Mouse (Mus musculus) hindbrain, embryonic 12.5 days (tissue): ENCODE data around the gene Adcy4. TPM values are rescaled to one million over a fixed set of nuclear protein-coding genes. Genes with fewer than 3 reads are reported as not detected.
A peak's percentile ranks its signal among the peaks of the same experiment; 100 is the strongest.

Experiments
- ATAC-seq: fragments of 200-750 bp; cut with Nextera tagmentation; 2 replicates; pipeline ENCODE4 v1.8.0; 2017; ENCODE audit warnings: moderate TSS enrichment; ENCODE audit not compliant: low FRiP score
- H3K27ac ChIP-seq: fragments of 300-500 bp; sonication (generic); 2 replicates; pipeline ENCODE4 v1.5.1; 2016; ENCODE audit warnings: mild to moderate bottlenecking
- H3K27me3 ChIP-seq: fragments of 300-500 bp; sonication (generic); 2 replicates; pipeline ENCODE4 v1.6.1; 2016; ENCODE audit warnings: mild to moderate bottlenecking
- H3K36me3 ChIP-seq: fragments of 300-500 bp; sonication (generic); 2 replicates; pipeline ENCODE4 v1.6.1; 2016; ENCODE audit warnings: mild to moderate bottlenecking
- H3K4me1 ChIP-seq: fragments of 300-500 bp; sonication (generic); 2 replicates; pipeline ENCODE4 v1.6.1; 2016
- H3K4me2 ChIP-seq: fragments of 300-500 bp; sonication (generic); replicated peaks from 2 replicates; pipeline ENCODE4 v1.6.1; 2016; ENCODE audit warnings: mild to moderate bottlenecking
- H3K4me3 ChIP-seq: fragments of 300-500 bp; sonication (generic); 2 replicates; pipeline ENCODE4 v1.5.1; 2016; ENCODE audit warnings: mild to moderate bottlenecking
- H3K9ac ChIP-seq: fragments of 300-500 bp; sonication (generic); 2 replicates; pipeline ENCODE4 v1.6.1; 2016; ENCODE audit warnings: mild to moderate bottlenecking, moderate library complexity
- H3K9me3 ChIP-seq: fragments of 300-500 bp; sonication (generic); replicated peaks from 2 replicates; pipeline ENCODE4 v1.6.1; 2016; ENCODE audit warnings: mild to moderate bottlenecking
- WGBS: fragments of 180-500 bp; shearing (Covaris S2); methylation state at CpG from one replicate; pipeline ENCODE4 v1.1.7; 2016; 5-methylcytosine and 5-hydroxymethylcytosine counted together
- polyA plus RNA-seq: library from polyadenylated mRNA; unstranded; fragments of >200 nt; fragmentation: Nextera tagmentation; extraction: Ambion mirVana; gene quantifications from 2 replicates; pipeline ENCODE4 v1.2.1, GENCODE M21; 2016

Gene Adcy4
- 15.7 and 19.5 TPM in 2 replicates for polyA plus RNA-seq

GRCm38 (mm10) chr14:55783958-55784235, at the start of gene Adcy4:
Gene Adcy4 (minus strand): TSS chr14:55784095.
- Histone ChIP-seq H3K9me3 (no peaks in the 10 kb centered on the region), H3K4me1 (peaks cover 18% of the 10 kb centered on the region), H3K4me2 (peak within 1 kb of the TSS; percentile 45), H3K27me3 (peaks cover 80% of the 10 kb centered on the region), H3K9ac (peak within 1 kb of the TSS; percentile 41), H3K4me3 (peak within 1 kb of the TSS; percentile 34), H3K36me3 (no peaks in the 10 kb centered on the region), H3K27ac (peak within 1 kb of the TSS; percentile 12; the same call in 1 of the 2 replicates)
- ATAC-seq = no peak
- WGBS = 3% methylated on average over 13 of the region's 13 CpGs

DNA sequence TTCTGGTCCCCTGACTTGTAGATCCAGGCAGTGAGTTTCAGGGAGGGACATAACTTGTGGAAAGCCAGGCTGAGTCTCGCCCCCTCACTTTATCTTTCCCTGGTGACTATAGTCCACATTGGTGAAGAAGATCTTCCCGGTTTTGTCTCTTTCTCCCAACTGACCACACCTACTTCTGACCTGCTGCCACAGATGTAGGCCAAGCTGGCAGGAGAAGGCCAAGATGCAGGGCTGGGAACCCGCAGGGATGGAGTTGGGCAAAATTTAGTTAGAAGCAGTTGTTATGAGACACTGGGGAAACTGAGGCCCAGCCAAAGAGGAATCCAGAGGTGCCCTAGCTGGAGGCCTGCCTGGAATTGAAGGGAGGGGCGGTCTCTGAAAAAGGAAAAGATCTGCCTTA, 49.2 kb upstream of the Adcy4 start:
- Histone ChIP-seq H3K9ac (no peak overlapping the region), H3K4me1 (peaks cover 14% of the 10 kb centered on the region), H3K9me3 (no peaks in the 10 kb centered on the region), H3K27ac (no peak overlapping the region), H3K36me3 (0 out of 2 replicates have a peak, but pooled peaks cover 7% of the 10 kb centered on the region), H3K4me3 (no peak overlapping the region), H3K4me2 (no peak overlapping the region), H3K27me3 (no peaks in the 10 kb centered on the region)
- no peak for ATAC-seq
- 83% methylated on average over 4 of the region's 4 CpGs for WGBS

DNA sequence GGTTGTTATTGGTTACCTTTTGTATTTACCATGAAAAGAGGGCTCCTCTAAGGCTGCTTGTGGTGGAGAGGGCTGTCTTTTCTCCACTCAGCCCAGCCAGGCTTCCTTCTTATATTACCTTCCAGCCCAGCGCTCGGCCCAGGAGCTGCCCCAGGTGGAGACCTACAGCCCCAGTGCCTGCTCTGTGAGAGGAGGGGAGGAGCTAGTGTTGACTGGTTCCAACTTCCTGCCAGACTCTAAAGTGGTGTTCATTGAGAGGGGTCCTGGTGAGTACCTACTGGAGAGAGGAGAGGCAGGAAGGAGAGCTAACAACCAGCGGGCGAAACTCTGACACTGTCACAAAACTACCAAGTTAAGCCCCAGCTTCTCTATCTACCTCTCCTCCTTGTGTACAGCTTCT, 46.4 kb upstream of the Adcy4 start:
- Histone ChIP-seq H3K4me3 (no peak overlapping the region), H3K36me3 (0 out of 2 replicates have a peak, but pooled peaks cover 7% of the 10 kb centered on the region), H3K4me1 (peaks cover 31% of the 10 kb centered on the region), H3K27ac (no peak overlapping the region), H3K9me3 (no peaks in the 10 kb centered on the region), H3K4me2 (no peak overlapping the region), H3K9ac (no peak overlapping the region), H3K27me3 (peaks cover 12% of the 10 kb centered on the region)
- 77% methylated on average over 4 of the region's 4 CpGs for WGBS
- no peak for ATAC-seq

DNA sequence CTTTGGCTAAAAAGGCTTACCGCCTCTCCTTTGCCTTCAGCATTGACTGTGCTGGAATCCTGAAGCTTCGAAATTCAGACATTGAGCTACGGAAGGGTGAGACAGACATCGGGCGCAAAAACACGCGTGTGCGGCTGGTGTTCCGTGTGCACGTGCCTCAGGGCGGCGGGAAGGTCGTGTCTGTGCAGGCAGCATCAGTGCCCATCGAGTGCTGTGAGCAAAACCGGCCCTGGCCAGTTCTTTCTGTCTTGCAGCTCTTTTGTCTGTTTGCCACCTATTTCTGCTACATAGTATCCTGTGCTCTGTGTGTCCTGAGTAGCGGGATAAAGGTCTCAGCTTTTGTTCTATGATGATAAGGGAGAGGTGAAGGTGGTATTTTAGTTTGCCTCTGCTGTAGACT, 46.0 kb upstream of the Adcy4 start:
- Histone ChIP-seq H3K4me3 (no peak overlapping the region), H3K36me3 (0 out of 2 replicates have a peak, but pooled peaks cover 7% of the 10 kb centered on the region), H3K27me3 (peaks cover 16% of the 10 kb centered on the region), H3K4me2 (no peak overlapping the region), H3K9ac (no peak overlapping the region), H3K27ac (no peak overlapping the region), H3K4me1 (peaks cover 36% of the 10 kb centered on the region), H3K9me3 (no peaks in the 10 kb centered on the region)
- WGBS = 94% methylated on average over 16 of the region's 16 CpGs
- ATAC-seq = no peak

DNA sequence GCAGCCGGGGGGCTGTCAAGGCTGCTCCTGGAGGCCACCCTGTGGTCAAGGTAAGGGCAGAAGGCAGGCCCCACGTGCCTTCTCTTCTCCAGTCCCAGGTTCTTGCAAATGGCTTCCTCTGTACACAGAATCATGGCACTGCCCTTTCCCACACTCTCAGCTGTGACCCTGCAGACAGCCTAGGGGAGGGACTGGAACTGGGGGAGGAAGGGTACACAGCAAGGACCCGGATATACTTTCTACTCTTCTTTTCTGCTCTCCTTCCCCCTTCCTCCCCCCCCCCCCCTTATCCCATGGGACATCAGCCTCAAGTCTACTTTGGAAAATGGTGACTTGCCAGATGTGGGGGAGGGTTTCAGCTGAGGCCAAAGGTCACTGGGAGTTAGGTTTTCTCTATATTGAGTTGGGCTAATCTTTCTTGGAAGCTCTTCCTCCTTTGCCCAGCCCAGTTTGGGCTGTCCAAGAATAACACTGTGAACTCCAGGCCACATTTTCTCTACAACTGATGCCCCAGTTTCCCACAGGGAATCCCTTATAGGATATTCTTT, 44.9 kb upstream of the Adcy4 start:
- H3K4me1 ChIP-seq = peaks cover 43% of the 10 kb centered on the region
- H3K27me3 ChIP-seq = peaks cover 18% of the 10 kb centered on the region
- no peak overlapping the region for H3K4me2 ChIP-seq
- no peak for ATAC-seq
- 0 out of 2 replicates have a peak, but pooled peaks cover 7% of the 10 kb centered on the region for H3K36me3 ChIP-seq
- no peak overlapping the region for H3K4me3 ChIP-seq
- WGBS = 44% methylated on average over 3 of the region's 3 CpGs
- no peaks in the 10 kb centered on the region for H3K9me3 ChIP-seq
- no peak overlapping the region for H3K9ac ChIP-seq
- H3K27ac ChIP-seq = no peak overlapping the region

DNA sequence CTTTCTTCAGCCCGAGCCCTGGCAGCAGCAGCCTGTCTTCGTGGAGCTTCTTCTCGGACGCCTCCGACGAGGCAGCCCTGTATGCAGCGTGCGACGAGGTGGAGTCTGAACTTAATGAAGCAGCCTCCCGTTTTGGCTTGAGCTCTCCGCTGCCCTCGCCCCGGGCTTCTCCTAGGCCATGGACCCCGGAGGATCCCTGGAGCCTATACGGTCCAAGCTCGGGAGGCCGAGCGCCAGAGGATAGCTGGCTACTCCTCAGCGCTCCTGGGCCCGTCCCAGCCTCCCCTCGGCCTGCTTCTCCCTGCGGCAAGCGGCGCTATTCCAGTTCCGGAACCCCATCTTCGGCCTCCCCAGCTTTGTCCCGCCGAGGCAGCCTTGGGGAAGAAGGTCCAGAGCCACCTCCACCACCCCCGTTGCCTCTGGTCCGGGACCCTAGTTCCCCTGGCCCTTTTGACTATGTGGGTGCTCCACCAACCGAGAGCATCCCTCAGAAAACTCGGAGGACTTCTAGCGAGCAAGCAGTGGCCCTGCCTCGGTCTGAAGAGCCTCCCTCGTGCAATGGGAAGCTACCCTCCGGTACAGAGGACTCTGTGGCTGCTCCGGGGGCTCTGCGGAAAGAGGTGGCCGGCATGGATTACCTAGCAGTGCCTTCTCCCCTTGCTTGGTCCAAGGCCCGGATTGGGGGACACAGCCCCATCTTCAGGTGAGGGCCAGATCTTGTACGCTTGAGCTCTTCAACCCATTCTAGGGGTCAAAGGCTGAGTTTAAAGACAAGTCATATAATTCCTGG, 42.9 kb upstream of the Adcy4 start:
- peak overlapping the region; percentile 62 for H3K4me3 ChIP-seq
- WGBS = 7% methylated on average over 41 of the region's 41 CpGs
- H3K4me1 ChIP-seq = peaks cover 50% of the 10 kb centered on the region
- peak overlapping the region; percentile 91 for H3K4me2 ChIP-seq
- H3K27me3 ChIP-seq = peaks cover 18% of the 10 kb centered on the region
- no peak for ATAC-seq
- no peak overlapping the region for H3K27ac ChIP-seq
- H3K9me3 ChIP-seq = no peaks in the 10 kb centered on the region
- H3K36me3 ChIP-seq = 0 out of 2 replicates have a peak, but pooled peaks cover 7% of the 10 kb centered on the region
- peak overlapping the region; percentile 76 for H3K9ac ChIP-seq

GRCm38 (mm10) chr14:55826142-55826541, 42.2 kb upstream of the Adcy4 start:
- Histone ChIP-seq H3K36me3 (0 out of 2 replicates have a peak, but pooled peaks cover 6% of the 10 kb centered on the region), H3K4me3 (peak overlapping the region; percentile 62), H3K9ac (peak overlapping the region; percentile 76), H3K9me3 (no peaks in the 10 kb centered on the region), H3K27me3 (peaks cover 18% of the 10 kb centered on the region), H3K4me1 (peaks cover 50% of the 10 kb centered on the region), H3K4me2 (peak overlapping the region; percentile 91), H3K27ac (no peak overlapping the region; the same call in 1 of the 2 replicates)
- ATAC-seq = no peak
- WGBS = 3% methylated on average over 15 of the region's 15 CpGs

- Histone ChIP-seq H3K27me3 (peaks cover 18% of the 10 kb centered on the region), H3K36me3 (0 out of 2 replicates have a peak, but pooled peaks cover 3% of the 10 kb centered on the region), H3K9ac (peak overlapping the region; percentile 76), H3K4me1 (peaks cover 50% of the 10 kb centered on the region), H3K4me2 (peak overlapping the region; percentile 91), H3K9me3 (no peaks in the 10 kb centered on the region), H3K27ac (peak overlapping the region; percentile 83), H3K4me3 (peak overlapping the region; percentile 62)
- ATAC-seq = no peak
- WGBS = under 1% methylated on average over 20 of the region's 37 CpGs
These were observed 41.5 kb upstream of the Adcy4 start for GRCm38 (mm10) chr14:55825216-55826051.

DNA sequence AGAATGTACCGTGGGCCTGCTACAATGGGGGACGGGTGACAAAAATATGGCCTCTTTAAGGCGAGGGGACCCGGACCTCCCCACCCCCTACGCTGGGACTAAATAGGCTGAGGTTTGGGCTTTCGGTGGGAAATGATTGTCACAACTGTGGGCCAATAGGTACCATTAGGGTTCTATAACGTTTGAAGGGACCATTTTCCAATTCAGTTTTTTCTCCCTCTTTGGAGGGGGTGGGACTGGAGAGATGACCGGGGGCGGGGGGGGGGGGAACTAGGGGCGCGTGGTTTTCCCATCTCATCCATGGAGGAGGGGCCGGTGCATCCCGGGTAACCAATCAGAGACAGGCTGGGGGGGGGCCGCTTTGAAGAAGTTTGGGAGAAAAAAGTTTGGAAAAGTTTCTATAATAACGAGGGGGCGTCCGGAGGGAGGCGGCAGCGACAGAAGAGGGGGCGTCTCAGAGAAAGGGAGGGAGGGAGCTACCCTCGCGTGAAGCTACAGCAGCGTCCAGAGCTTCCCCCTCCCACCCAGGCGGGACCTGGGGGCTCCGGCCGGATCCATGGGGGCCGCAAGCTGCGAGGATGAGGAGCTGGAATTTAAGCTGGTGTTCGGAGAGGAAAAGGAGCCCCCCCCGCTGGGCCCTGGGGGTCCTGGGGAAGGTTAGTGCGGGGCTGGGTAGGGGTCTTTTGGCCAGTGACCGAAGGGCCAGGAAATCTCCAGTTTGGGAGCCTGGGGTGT, 40.8 kb upstream of the Adcy4 start:
- Histone ChIP-seq H3K27ac (peak overlapping the region; percentile 92), H3K4me1 (peaks cover 50% of the 10 kb centered on the region)

GRCm38 (mm10) chr14:55824001-55824480, 40.1 kb upstream of the Adcy4 start:
- ATAC-seq = peak; percentile 32; the same call in 1 of the 2 replicates
- Histone ChIP-seq H3K36me3 (no peaks in the 10 kb centered on the region), H3K27ac (peak overlapping the region; percentile 92), H3K27me3 (peaks cover 18% of the 10 kb centered on the region), H3K9me3 (no peaks in the 10 kb centered on the region), H3K9ac (peak overlapping the region; percentile 77), H3K4me2 (peak overlapping the region; percentile 91), H3K4me3 (peak overlapping the region; percentile 62), H3K4me1 (peaks cover 45% of the 10 kb centered on the region)
- WGBS = under 1% methylated on average over 10 of the region's 10 CpGs

More for the DNA sequence above, 40.8 kb upstream of the Adcy4 start:
- H3K4me2 ChIP-seq = peak overlapping the region; percentile 91
- ATAC-seq = peak; percentile 15; the same call in 1 of the 2 replicates
- H3K36me3 ChIP-seq = no peaks in the 10 kb centered on the region
- 1% methylated on average over 30 of the region's 32 CpGs for WGBS
- no peaks in the 10 kb centered on the region for H3K9me3 ChIP-seq
- peak overlapping the region; percentile 76 for H3K9ac ChIP-seq
- H3K4me3 ChIP-seq = peak overlapping the region; percentile 62
- H3K27me3 ChIP-seq = peaks cover 18% of the 10 kb centered on the region

DNA sequence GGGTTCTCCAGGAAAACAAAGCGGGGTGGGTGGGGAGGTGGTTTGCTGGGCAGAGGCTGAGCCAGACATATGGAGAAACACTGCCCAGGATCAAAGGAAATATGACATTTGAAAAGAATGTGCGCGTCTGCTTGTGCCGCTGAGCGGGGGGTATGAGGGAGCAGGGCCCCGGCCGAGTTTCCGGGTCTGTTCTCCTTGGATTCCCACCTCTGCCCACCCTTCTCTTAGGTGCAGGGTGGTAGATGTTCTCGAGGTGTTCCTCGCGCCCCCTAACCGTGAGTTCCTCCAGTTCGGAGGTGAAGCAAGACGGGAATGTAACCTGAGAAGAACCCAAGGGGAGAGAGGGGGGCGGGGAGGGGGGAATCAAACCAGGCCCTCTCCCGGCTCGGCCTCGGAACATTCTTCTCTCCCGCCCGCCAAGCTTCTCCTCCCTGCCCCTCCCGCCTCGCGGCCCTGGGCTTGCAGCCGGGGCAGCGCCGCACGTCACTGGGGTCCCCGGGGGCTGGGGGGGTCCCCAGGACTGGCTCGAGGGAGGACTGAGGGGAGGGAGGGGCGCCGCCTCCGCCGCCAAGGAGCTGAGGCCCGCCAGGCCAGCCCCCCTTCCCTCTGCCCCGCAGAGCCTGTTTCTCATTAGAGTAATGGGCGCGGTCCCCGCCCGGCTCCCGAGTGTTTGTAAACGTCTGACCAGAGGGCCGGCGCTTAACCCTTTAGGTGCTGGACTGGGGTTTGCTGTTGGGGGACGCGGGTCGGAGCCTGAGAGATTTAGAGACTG, 39.3 kb upstream of the Adcy4 start, which contains the start of gene Nfatc4:
Gene Nfatc4, plus strand, starts transcription at position 154 of the 772 bp plus-strand sequence.
- peaks cover 18% of the 10 kb centered on the region for H3K27me3 ChIP-seq
- peak within 1 kb of the TSS; percentile 77 for H3K9ac ChIP-seq
- peaks cover 39% of the 10 kb centered on the region for H3K4me1 ChIP-seq
- H3K36me3 ChIP-seq = no peaks in the 10 kb centered on the region
- peak; percentile 84 for ATAC-seq
- H3K27ac ChIP-seq = peak within 1 kb of the TSS; percentile 92
- H3K4me2 ChIP-seq = peak within 1 kb of the TSS; percentile 91
- peak within 1 kb of the TSS; percentile 62 for H3K4me3 ChIP-seq
- WGBS = 0% methylated on average over 32 of the region's 46 CpGs
- no peaks in the 10 kb centered on the region for H3K9me3 ChIP-seq
